Mouse (Mus musculus) c-Kit-negative CD71-positive TER-119-positive erythroid progenitor cells, embryonic 14.5 days (primary cell): Measurements from ENCODE around the gene Ttll10.
A peak's percentile ranks its signal among the peaks of the same experiment; 100 is the strongest.

Experiments used
- DNase-seq: peaks from one replicate; pipeline ENCODE4 v3.0.0-alpha.2; 2013; ENCODE audit warnings: low read depth, low spot score

Gene Ttll10

DNA sequence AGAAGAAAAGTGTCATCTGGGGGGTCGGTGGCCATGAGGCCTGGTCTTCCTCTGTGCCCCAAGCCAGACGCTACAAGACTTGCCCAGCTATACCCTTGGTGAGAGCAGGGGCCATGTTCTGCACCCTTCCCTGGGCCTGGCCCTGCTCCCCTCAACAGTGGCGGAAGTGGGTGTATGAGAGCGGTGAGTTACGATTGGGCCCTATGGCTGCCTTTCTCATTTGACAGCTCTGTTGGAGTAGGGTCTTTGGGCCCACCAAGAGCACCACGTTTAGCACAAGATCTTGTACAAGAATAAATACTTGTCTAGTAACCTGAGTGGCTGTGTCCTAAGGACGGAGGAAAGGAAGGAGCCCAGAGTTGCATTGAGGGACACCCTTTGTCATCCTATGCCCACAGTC, 30.6 kb downstream of the Ttll10 start:
- DNase-seq: no peak

DNA sequence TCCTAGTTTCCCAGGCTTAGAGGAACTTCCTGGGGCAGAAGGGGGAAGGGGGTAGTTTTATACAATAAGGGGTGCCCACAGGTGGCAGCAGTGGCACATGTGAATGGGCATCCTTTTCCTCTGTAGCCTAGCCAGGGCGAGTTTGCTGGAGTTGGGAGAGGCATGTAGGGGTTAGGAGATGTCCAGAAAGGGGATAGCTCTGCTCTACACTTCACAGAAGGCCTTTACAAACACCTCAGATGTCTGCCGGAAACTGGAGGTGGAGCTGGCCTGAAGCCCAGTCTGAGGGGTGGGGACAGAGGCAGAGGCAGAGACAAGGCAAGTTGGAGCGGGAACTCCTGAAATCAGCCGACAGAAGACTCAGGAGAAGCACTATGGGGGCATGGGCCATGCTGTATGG, 33.2 kb downstream of the Ttll10 start, which contains the start of gene Tnfrsf18:
Gene Tnfrsf18 (plus strand): TSS at position 152 of the 400 bp plus-strand sequence.
- DNase-seq: no peak

DNA sequence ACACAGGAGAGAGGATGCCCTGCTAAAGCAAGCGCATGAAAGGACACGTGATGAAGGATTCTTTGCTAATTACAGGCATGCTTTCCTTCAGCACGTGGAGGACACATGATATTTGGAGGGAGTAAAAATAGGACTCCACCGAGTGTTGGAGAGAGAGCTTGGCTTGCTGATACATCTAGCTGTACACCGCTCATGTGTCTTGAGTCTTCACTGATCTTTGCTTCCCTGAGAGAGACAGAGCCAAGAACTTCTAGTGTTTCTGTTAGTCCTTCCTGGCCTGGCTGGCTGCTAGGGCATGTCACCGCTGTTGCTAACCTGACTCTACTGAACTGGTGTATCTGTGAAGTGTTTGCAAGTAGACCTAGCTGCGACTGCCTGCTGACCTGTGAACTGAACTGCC, 35.0 kb downstream of the Ttll10 start:
- DNase-seq: no peak

DNA sequence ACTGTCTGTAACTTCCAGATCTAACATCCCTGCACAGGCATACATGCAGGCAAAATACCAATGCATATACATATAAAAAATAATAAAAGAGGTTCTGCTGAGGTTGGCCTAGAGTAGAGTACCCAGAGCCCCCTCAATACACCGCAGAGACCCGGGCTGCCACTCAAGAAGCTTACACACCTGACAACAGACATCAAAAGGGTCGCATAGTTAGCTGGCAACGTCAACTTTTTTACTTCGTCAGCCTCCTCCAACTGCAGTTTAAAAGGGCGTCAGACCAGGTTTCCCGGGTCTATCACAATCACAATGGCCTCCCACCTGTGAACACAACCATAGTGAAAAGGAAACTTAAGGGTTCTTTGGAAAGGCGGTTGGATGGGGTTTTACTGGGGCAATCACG, 35.7 kb downstream of the Ttll10 start:
- DNase-seq: no peak

DNA sequence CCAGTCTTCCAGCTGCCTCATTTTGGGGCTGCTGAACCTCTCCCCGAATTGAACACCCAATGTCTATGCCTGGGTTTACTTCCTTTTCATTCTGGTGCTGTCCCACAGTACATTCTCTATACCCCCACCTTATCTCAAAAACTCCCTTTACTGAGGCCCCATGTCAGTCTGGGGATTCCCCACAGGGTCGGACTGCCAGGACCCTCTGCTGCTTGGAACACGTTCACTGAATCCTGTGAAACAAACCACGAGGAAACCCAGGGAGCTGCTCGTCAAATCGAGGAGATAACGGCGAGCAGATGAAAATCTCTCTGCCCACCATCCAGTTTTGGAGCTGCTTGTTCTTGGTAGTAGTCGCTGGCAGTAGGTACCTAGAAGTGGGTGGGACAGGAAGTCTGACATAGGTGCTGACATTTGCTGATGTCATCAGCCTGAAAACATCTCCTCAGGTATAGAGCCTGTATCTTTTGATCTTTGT, 37.2 kb downstream of the Ttll10 start:
- DNase-seq: no peak

DNA sequence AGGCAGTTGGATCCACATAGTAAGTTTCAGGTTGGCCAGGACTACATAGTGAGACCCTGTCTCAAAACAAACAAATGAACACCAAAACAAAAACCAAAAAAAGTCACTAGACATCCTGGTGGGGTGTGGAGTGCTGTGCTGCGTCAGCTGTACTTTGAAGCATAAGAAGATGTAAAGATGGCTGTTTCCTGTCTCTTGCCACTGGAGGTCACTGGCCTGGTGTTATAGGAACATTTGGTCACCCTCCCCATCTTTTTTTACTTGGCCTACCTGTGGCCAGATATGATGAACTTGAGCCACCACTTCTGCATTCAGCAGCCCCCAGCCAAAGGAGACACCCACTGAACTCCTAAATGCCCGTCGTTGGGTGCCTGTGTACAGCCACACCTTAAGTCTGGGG, 37.8 kb downstream of the Ttll10 start:
- no peak for DNase-seq

DNA sequence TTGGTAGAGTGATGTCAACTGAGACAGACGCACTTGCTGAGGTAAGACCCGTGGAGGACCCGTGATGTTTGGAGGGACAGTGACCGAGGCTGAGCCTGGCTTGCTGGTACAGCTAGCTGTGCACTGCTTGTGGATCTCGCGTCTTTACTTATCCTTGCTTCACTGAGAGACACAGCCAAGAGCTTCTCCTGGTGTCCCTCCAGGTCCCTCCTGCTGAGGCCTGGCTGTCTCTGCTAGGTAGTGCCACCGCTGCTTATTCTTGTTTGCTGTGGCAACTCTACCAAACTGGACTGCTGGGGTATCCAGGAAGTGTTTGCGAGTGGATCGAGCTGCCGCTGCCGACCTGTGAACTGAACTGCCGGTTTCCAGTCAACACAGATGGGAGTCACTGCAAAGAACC, 39.4 kb downstream of the Ttll10 start:
- DNase-seq: no peak

DNA sequence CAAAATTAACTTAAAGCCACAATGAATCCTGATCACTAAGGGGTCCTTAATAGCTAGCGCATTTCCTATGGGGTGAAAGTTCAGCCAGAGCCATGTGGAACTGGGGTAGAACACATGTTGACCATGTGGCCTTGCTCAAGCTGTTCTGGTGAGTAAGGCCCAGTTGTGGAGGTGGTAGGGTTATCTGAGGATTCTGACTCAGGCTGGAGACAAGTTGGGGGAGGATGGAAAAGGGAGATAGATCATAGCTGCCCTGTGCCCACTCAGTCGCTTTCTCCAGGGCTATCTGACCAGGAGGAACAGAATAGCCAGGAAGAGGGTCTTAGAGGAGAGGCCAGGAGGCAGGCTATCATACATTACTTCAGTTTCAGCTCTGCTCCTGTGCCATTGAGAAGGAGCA, 44.8 kb downstream of the Ttll10 start:
- DNase-seq: no peak

DNA sequence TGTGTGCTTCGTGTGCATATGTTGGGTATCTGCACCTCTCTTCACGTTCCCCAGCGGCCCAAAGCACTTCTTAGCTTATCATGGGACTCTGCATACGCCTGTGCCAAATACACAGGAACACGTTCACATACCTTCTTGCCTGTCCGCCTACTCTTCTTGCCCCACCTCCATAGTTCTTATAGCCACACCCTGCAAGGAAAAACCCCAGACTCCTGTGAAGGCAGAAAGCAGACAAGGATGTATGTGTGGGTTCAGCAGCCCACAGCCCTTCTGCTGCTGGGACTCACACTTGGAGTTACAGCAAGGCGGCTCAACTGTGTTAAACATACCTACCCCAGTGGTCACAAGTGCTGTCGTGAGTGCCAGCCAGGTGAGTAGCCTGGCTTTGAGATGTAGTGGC, 45.6 kb downstream of the Ttll10 start, which contains the start of gene Tnfrsf4:
Gene Tnfrsf4 (plus strand): TSS at position 207 of the 400 bp plus-strand sequence.
- DNase-seq: no peak

DNA sequence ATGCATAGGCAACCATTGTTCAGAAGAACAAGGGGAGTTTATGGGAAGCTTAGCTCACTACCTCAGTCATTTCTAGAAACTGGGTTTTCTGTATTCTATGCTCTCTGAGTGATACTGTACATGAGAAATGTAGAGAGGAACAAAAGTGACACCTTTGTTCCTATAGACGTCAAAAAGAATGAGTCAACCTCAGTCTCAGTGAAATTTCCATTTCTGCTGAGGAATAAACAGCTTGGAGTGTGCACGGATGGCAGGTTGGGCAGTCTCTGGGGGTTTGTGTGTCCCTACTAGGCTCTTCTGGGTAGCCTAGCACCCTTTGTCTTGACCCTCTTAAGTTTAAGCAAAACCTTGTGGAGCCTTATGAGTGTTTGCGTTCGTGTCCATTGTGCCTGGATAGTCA, 50.8 kb downstream of the Ttll10 start:
- DNase-seq: no peak

DNA sequence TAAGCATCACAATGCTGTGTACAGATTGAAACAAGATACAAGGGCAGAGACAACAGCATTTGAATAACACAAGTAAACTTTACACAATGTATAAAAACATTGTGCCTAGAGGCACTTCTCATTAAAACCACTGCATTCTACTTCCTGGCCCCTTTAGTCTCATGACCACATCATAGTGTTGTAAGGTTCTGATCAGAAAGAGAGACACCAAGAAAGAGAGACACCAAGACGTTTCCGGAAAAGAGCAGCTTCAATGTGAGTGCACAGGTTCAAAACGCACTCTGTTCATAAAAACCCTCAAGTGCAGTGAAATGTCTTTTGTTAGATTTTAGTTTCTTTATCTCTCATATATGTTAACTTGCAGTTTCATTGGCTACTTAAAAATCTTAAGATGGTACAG, 55.1 kb downstream of the Ttll10 start:
- DNase-seq: no peak

DNA sequence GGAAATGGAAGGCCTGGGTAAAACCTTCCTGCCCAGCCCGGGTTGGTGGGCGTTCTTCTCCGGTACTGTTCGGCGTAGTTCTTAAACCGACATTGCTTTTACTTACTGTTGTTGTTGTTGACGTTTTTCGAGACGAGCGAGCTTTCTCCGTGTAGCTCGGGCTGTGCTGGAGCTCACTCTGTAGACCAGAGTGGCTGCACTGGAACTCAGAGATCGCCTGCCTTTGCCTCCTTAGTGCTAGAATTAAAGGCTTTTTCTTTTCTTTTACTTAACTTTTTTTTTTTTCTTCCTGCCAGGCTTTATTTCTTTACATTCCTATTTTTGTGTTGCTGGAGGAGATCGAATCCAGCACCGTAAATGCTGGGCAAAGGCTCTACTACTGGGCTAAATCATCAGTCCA, 65.6 kb downstream of the Ttll10 start:
- DNase-seq: no peak

DNA sequence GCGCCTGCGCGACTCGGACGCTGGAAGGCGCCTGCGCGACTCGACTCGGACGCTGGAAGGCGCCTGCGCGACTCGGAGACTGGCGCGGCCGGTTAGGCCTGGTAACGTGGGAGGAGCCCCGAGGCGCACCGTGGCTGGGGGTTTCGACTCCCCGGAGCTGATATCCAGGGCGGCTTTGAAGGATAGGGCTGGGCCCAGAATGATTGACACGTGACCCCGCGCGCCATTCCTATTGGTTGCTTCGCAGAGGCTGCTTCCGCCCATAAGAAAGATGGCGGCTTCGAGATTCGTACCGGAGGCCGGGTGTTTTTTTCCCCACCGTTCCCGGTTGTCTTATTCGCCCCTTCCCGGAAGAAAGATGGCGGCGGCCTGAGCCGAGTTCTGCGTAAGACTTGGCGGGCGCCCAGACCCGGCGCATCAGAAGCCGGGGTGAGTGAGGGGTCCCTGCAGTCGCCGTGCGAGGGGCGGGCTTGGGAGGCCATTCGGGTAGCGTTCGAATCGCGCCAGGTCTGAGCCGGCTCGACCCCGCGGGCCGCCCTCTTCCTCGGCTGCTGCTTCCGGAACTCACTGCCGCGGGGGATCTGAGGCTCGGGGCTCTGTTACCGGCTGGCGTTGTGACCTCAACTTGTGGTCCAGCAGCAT, 66.2 kb downstream of the Ttll10 start:
- peak; percentile 95 for DNase-seq

DNA sequence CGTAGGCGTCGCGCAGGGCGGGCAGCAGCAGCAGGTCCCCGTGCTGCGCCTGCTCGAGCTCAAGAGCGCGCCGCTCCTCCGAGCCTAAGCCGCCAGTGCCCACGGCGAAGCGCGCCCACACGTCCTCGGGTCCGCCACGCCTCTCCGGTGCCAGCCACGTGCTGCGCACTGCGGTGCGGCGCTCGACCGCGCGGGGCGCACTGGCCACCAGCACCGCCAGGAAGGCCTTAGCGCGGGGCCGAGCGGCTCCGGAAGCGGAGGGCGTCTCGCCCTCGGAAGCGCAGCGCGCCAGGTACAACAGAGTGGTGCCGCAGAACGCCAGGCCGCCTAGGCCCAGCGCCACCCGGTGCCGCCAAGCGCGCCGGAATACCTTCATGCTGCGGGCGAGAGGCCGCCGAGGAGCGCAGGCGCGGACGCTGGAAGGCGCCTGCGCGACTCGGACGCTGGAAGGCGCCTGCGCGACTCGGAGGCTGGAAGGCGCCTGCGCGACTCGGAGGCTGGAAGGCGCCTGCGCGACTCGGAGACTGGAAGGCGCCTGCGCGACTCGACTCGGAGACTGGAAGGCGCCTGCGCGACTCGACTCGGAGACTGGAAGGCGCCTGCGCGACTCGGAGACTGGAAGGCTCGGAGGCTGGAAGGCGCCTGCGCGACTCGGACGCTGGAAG, 66.8 kb downstream of the Ttll10 start, which contains the start of the genes B3galt6 and Sdf4:
Gene B3galt6 (minus strand): TSS at position 409 of the 665 bp plus-strand sequence.
Gene Sdf4 (plus strand): TSS at position 632 of the 665 bp plus-strand sequence.
- peak; percentile 89 for DNase-seq

DNA sequence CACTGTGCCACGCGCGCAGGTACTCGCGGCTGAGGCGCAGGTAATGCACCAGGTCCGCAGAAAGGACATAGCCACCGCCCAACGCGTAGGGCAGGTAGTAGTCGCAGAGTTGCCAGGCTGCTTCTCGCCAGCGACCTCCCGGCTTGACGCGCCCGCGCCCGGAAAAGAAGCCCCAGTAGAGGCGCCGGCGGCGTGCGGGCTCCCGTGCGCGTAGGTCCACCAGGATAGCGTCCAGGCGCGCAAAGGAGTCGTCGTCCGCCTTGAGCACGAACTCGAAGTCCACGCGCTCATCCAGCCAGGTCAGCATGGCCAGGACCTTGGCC, 67.3 kb downstream of the Ttll10 start:
- DNase-seq: no peak

DNA sequence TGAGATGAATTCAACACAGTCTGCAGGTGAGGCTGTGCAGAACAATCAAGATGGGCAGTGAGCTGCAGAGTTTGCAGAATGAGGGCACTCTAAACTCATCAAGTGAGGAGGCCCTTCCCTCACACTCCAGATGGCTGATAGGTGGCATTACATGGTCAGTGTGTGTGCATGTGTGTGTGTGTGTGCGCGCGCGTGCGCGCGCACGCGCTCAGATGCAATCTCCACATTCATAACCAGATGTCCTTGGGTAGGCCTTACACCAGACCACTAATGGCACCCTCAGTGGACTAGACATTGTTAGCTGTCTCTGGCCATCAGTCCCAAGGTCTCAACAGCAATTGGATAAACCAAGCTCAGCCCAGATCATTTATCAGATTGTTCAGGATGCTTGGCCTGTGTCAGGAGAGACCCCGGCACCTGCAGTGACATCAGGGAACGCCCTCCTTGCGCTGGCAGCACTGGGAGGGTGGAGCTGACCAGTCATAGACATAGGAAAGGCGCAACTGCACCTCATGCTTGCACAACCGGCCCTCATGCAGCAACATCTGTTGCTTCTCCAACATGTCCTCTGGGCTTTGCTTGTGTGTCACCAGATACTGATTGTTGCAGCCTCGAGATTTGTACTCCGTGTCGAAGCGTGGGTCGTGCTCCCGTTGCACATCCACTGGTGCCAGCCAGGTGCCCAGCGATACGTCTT, 67.9 kb downstream of the Ttll10 start:
- DNase-seq: no peak
